Mouse (Mus musculus): ENCODE measurements around the gene Klhl36. TPM values are rescaled to one million over a fixed set of nuclear protein-coding genes. Genes with fewer than 3 reads are reported as not detected.
A peak's percentile ranks its signal among the peaks of the same experiment; 100 is the strongest.
"Not testable (repeated sequence)": the region's sequence is repeated elsewhere in the genome, so short reads cannot be mapped to it uniquely, and the experiment has no call there.

The Klhl36 gene
- total RNA-seq, 1 experiment from 2014 or later: 8.5 TPM

DNA sequence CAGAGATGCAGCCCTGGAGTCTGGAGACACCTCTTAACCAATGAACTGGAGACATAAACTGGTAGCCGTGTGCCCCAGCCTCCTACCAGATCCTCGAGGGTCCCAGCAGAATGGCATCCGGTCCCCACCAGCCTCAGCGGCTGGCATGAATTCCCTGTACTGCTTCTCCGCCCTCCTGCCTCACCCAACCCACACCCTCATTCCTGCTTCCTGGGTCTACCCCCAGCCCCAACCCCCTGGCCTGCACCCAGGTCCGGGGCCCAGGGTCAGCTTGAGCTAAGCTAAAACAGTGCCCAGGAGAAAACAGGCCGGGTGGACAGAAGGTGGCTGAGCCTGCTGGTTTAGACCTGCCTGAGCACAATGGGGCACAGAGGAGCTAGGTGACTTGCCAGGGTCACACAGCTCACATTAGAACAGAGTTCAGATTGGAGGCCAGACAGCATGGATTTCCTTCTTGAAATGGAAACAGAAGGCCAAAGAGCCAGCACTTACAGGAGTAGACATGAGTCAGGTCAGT is 29.9 kb upstream of the Klhl36 start:
- ATAC-seq (replicated peaks; ENCODE audit: insufficient number of reproducible peaks, low FRiP score, low TSS enrichment, poor library complexity, severe bottlenecking): no peak

DNA sequence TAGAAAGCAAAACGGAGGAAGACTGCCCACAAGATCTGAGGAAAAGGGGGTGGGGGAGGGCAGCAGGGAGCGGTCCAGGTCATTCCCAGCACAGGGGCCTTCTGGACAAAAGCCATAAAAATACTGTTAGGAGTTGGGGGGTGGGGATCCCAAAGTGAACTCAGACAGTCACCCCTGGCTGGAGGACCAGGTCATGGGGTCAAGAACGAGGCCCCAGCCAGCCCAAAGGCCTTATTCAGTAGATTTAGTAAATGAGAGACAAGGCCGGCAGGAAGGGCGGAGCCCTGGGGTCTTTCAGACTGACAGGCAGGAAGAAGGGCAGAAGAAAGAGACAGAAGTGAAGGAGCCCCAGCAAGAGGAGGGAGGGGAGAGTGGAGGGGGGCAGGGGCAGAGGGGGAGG is 29.1 kb upstream of the Klhl36 start:
- ATAC-seq (replicated peaks; ENCODE audit: insufficient number of reproducible peaks, low FRiP score, low TSS enrichment, poor library complexity, severe bottlenecking): no peak

DNA sequence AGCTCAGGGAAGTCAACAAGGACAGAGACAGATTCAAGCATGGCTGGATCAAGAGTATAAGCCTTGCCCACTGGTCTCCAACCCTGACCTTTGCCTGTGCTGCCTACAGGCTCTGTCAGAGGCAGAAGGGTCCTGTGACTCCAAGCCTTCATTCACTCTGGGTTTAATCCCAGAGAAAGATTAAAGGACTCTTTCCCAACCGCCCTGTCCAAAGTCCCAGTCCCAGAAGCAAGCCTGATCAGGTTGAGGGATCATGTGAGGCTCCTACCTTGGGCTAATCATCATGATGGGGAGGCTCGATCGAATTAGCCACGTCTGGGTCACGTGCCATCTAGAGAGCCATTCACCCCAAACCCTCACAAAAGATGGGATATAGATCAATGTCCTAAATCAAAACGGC is 27.4 kb upstream of the Klhl36 start:
- no peak for ATAC-seq (replicated peaks; ENCODE audit: insufficient number of reproducible peaks, low FRiP score, low TSS enrichment, poor library complexity, severe bottlenecking)

DNA sequence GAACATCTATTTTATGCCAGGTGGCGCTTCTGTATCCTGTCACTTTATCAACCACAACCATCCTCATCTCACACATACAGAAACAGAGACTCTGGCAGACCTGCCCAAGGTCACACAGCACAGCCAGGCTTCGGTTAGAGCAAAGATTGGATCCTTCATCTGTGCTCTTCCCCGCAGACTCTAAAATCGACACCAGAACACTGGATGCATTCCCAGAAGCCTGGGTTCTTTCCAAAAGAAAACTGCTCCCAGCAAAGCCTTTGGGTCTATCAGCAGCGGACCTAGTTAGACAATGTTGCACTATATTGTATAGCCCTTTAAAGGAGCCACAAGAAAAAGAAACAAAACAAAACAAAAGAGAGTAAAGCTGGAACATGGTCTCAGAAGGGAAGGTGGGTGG is 26.8 kb upstream of the Klhl36 start:
- no peak for ATAC-seq (replicated peaks; ENCODE audit: insufficient number of reproducible peaks, low FRiP score, low TSS enrichment, poor library complexity, severe bottlenecking)

DNA sequence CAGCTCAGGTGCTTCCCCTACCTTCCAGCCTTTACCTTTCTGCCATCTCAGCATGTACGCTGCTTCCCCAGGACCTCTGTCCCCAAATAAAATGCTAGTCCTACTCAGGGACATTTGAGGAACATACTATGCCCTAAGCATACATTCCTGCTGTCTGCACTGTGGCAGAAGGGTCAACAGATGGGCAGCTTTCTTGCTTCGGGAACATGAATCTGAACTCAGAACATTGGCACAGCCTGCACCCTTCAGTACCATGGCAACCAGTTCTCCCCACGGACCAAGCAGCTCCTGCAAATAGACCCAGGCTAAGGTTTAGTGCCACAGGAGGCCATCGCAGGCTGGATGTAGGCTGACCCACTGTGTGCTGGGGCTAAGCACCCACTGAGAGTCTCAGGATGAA is 25.2 kb upstream of the Klhl36 start:
- no peak for ATAC-seq (replicated peaks; ENCODE audit: insufficient number of reproducible peaks, low FRiP score, low TSS enrichment, poor library complexity, severe bottlenecking)

DNA sequence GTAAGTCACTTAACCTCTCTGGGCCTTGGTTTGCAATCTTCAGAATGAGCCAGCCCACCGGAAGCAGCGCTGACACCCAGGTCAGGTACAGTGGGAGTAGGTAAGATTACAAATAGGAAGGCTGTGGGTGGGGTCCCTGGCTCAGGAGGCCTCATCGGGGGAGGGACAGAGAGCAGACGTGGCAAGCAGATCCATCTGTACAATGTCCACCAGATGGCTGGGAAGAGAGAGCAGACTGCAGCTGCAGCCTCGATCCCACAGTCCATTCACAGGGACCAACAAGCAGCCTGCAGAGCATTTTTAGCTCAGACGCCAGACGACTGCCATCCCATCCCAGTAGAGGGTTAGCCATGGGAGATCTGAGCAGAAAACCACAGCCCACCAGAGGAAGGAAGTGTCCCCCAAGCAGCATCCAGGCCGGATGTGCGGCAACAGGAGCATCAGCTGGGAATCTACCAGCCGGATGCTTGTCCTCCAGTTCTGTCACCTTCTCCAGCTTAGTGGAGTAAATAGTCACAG is 24.5 kb upstream of the Klhl36 start:
- ATAC-seq (replicated peaks; ENCODE audit: insufficient number of reproducible peaks, low FRiP score, low TSS enrichment, poor library complexity, severe bottlenecking): no peak

DNA sequence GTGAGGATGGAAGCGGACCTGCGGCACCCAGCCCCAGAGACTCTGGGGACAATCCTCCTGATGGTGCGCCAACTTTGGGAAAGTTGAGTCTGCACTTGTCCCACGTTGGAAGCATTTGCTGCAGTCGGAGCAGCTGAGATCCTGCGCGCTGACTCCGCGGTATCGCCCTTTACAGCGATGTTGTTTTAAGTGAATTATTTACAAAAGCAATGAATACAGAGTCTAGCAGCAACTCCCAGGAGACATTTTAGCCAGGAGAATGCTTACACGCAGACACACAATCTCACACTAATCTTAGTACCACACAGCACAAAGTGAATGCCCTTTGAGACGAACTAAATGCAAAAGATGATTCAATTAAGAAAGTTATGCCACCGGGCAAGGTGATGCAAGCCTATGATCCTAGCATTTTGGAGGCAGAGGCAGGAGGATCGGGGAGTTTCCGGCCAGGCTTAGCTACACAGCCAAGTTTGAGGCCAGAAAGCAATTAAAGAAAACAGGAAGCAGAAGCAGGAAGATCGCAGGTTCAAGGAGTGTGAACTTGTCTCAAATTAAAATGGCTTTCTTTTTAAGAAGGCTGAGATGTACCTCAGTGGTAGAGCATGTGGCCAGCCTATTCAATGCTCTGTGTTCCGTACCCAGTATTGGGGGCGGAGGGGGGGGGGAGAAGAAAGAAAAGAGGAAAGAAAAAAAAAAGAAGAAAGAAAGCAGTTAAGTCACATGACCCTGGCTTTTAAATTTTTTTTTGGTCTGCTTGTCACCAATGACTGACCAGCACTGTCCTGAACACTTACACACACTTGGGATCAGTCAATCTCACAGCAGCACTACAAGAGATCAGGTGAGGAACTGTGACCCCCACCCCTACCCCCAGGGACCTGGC is 23.7 kb upstream of the Klhl36 start:
- 0 out of 2 replicates have a peak, but pooled peaks have one; percentile 8 for ATAC-seq (replicated peaks; ENCODE audit: insufficient number of reproducible peaks, low FRiP score, low TSS enrichment, poor library complexity, severe bottlenecking)

DNA sequence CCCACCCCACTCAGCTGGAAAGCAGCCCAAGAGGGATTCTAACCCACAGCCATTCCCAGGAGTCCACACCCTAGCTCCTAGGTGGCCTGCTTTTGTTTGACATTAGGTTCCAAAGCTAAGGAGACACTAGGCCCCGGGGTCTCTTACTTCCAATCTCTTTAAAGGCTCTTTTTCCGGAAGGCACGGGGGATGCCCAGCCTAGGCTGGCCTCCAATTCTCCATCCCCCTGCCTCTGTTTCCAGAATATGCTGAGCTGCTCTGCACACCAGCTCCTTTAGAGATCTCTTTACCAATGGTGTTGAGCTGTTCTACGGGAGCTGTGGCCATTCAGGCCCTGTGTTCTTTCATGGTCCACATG is 23.1 kb upstream of the Klhl36 start:
- ATAC-seq (replicated peaks; ENCODE audit: insufficient number of reproducible peaks, low FRiP score, low TSS enrichment, poor library complexity, severe bottlenecking): no peak

DNA sequence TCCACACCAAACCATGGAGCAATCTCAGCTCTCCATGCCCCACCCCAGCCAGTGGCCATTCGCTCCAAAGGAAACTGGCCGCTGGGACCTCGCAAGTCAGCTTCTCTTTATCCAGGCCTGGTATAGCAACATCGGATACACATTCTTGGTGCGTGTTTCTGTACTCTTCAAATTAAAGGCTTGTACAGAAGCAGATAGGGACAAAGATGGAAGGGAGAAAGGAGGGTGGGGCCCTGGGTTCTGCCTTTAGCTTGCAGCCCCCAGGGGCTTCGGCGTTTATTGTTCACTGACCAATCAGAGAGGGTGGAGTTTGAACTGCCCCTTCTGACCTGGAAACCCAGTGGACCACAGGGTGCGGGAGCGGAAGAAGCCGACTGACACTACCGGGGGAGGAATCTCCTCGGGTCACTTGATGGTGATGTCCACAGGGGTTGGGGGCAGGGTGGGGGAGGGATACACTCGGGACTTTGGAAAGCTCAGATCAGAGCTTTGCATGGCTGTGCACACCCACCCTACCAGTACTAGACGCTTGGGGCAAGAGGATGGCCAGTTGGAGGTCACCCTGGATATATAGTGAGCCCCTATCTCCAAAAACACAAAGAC is 22.5 kb upstream of the Klhl36 start:
- ATAC-seq (replicated peaks; ENCODE audit: insufficient number of reproducible peaks, low FRiP score, low TSS enrichment, poor library complexity, severe bottlenecking): no peak

DNA sequence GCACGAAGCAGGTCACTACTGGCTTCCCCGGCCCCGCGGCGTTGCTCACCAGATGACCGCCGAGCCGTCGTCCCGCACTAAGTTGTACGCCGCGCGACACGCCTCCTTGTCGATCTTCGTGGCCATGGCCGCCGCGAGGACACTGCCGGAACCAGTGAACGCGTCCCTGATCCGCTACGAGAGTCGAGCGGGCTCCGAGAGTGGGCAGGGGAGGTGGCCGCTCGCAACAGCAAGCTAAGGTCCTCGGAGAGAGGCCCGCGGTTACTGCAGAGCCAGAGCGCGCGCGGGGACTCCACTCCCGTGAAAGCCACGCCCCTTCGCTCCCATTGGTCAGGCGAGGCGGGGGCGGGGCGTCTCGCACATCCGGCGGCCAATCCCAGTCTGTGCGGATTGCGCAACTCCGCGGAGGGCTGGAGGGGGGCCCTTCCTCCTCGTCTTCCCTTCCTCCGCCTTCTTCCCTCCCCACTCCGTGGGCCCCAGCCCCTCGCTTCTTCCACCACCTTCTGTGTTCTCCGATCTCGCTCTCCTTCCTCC is 21.7 kb upstream of the Klhl36 start, which contains the start of gene Cotl1:
Gene Cotl1 (minus strand): TSS at position 270 of the 534 bp plus-strand sequence.
- peak; percentile 79 for ATAC-seq (replicated peaks; ENCODE audit: insufficient number of reproducible peaks, low FRiP score, low TSS enrichment, poor library complexity, severe bottlenecking)

DNA sequence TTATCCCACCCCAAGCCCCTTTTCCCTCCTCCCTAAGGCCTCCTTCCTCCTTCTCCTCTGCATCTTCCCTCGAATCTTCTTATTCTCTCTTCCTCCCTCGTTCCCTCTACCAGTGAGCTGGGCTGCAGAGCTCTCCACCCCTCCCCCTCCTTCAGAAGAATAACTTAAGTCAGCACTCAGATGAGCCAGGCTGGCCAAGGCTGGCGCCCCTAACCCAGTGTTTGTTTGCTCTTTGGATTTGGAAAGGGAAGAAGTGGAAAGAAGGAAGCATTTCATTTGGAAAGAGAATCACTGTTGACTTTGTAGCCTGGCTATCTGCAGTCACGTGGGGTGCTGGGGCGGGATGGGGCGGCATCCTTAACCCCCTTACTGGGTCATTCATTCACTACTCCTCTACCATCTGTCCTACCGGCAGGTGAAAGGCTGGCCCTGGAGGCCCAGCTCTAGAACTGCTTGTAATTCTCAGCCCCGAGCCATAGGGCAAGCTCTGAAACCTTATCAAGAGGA is 21.1 kb upstream of the Klhl36 start:
- no peak for ATAC-seq (replicated peaks; ENCODE audit: insufficient number of reproducible peaks, low FRiP score, low TSS enrichment, poor library complexity, severe bottlenecking)

DNA sequence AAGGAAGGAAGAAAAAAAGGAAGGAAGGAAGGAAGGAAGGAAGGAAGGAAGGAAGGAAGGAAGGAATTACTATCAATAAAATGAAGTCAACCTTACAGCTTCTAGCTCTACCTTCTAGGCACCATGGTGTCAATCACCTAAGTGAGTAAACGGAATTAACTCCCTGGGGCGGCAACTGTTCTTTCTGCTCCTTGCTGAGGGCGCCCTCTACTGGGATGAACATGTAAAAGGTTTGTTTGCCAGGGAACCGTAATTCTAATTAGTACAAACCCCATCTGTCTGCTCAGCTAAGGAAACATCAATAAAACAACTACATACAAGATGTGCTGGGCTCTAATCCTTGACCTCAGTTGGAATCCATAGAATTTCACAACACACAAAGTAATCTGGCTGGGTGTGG is 18.6 kb upstream of the Klhl36 start:
- ATAC-seq (replicated peaks; ENCODE audit: insufficient number of reproducible peaks, low FRiP score, low TSS enrichment, poor library complexity, severe bottlenecking): peak; percentile 48; the same call in 1 of the 2 replicates

DNA sequence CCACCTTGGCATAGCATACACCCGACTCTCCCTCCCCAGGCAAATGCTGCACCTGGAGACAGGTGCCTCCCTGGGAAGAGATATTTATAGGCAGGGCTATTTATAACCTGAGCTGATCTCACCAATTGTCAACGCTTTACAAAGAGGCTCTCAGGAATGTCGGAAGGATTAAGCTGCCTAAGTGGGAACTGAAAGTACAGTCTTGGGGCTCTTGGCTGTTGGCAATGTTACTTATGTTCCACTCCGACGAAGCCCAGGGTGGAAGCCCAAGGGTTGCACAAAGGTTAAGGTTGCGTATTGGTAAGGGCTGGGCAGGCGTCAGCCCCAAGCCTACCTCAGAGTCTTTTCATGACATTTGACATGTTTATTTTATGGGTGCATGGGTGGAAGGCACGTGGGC is 17.5 kb upstream of the Klhl36 start:
- peak; percentile 40 for ATAC-seq (replicated peaks; ENCODE audit: insufficient number of reproducible peaks, low FRiP score, low TSS enrichment, poor library complexity, severe bottlenecking)

DNA sequence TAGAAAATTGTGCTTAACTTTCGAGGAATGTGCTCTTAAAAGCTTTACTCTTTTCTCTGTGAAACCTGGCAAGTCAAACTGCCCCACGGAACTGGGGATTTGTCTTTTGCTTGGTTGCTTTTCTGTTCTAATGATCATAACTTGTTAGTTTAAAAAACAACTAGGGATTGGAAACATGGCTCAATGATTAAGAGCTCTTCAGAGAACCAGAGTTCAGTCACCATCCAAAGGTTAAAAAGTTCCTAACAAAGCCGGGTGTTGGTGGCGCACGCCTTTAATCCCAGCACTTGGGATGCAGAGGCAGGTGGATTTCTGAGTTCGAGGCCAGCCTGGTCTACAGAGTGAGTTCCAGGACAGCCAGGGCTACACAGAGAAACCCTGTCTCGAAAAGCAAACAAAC is 16.3 kb upstream of the Klhl36 start:
- not testable (repeated sequence) for ATAC-seq (replicated peaks; ENCODE audit: insufficient number of reproducible peaks, low FRiP score, low TSS enrichment, poor library complexity, severe bottlenecking)

DNA sequence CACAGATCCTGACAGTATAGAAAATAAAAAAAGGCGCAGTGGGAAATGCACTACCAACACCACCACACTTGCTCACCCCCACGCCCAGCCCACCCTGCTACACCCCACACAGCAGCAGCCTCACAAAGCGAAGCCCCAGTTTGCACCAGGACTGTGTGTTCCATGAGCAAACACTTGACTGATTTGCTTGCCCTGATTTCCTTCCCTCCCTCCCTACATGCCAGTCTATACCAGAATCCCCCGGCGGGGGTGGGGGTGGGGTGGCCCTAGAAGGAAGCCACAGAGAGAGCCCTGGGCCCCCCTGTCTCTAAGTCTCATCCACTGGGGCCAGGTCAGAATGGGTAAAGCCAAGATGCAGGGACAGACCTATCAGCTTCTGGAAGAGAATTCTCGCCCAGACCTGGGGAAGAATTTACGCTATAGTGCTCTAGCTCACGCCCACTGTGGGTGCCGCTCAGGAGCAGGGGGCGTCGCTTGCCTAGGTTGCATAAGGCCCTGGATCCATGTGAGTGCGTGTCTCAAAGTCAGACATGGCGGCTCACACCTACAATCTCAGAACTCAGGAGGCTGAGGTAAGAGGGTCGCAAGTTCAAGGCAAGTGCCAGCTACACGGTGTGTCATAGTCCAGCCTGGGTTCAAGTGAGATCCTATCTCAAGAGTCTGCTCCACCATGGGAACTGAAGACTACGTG is 14.7 kb upstream of the Klhl36 start:
- no peak for ATAC-seq (replicated peaks; ENCODE audit: insufficient number of reproducible peaks, low FRiP score, low TSS enrichment, poor library complexity, severe bottlenecking)

DNA sequence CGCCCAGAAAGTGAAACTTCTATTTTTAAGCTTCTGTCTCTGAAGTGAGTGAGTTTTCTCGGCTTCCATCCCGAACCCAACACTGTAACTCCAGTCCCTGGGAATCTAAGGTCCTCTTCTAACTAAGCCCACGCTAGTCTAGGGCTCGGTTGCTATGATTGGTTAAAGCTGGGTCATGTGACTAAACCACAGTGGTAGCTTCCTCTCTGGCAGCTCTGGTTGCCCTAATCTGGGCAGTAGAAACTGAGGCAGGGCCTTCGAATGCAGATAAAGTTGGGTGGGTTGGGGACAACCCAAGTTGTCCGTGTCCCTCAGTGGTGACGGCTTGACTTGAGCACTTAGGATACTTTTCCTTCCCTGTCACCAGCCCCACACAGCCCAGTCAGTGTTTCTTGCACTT is 8.5 kb upstream of the Klhl36 start:
- ATAC-seq (replicated peaks; ENCODE audit: insufficient number of reproducible peaks, low FRiP score, low TSS enrichment, poor library complexity, severe bottlenecking): no peak

DNA sequence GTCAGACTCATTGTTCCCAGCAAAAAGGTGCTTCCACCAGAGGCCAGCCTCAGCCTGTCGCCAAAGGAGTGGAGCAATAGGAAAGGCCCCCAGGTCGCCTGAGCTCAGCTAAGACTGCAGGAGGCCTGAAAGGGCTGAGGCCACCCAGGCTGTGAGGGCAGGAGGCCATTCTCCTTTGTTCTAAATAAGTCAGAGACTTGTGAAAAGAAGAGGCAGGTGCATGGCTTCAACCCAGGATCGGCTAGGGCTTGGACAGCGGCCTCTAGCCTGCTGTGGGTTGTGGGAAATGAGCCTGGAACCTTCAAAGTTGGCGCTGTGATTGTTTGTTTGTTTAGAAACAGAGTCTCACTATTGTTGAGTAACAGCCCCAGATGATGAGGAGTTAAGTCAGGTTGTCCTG is 8.0 kb upstream of the Klhl36 start:
- ATAC-seq (replicated peaks; ENCODE audit: insufficient number of reproducible peaks, low FRiP score, low TSS enrichment, poor library complexity, severe bottlenecking): no peak

DNA sequence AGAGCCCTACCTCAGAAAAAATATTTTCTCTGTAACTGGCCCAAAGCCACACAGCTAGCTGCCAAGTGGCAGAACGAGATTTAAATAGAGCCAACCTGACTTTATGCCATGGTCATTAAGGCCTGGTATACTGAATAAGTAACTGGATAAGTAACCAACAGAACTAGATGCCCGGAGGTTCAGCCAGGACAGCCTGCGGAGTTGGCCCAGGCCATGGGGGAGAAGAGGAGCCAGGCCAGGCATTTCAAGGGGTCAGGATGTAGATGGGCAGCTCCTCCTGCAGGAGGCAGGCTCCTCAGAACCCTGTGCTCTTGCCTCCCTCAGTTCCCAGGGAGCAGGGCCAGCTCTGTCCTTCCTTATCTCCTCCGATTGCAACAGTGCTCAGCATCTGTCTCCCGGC is 6.4 kb upstream of the Klhl36 start:
- no peak for ATAC-seq (replicated peaks; ENCODE audit: insufficient number of reproducible peaks, low FRiP score, low TSS enrichment, poor library complexity, severe bottlenecking)

DNA sequence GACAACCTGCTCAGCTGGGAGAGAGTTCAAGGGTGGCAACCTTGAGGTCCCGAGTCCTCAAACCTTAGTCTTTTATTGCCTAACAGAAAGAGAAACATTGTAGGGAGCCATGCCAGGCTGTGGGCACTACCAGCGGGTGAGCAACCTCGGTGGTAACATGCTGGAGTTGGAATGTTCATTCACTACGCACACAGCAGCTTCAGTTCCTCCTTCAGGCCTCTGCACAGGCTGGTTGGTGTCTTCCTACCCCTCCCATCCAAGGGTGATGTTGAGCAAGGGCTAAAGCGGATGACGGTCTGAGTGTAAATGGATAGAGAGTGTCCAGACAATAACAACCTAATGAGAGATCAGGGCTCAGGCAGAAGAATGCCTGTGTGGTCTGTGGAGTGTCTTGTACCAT is 4.3 kb upstream of the Klhl36 start:
- ATAC-seq (replicated peaks; ENCODE audit: insufficient number of reproducible peaks, low FRiP score, low TSS enrichment, poor library complexity, severe bottlenecking): peak; percentile 82
